Mouse (Mus musculus): Measurements from ENCODE around the gene Spon1. TPM values are rescaled to one million over a fixed set of nuclear protein-coding genes. Genes with fewer than 3 reads are reported as not detected.

Spon1 gene
- total and polyA plus RNA-seq, 3 experiments = not detected

DNA sequence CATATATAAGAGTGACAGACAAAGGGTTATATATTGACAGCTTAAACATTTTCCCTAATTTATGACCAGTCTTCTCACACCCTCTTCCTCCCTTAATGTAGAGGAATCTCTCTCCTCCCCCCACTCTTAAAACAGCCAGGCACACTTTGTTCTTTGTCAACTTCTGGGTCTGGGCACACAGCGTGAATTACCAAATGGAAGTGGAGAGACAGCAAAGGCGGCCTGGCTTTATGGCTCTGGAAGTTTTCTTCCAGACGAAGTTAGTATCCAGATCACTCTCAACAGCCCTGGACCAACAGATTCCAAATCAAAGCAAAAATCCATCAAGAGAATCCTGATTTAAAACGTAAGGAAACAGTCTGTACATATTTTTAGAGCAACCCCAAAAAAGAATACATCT lies 198.0 kb downstream of the Spon1 start:
- Histone ChIP-seq H3K36me3 (ENCODE audit: control insufficient read depth in 1 of 2, insufficient read depth in 2 of 2, low read length in 2 of 2) (no peaks in the 10 kb centered on the region), H3K4me1 (ENCODE audit: control insufficient read depth in 1 of 2, insufficient read depth in 2 of 2, low read length in 2 of 2) (no peaks in the 10 kb centered on the region), H3K27me3 (ENCODE audit: control insufficient read depth in 1 of 2, insufficient read depth in 2 of 2, low read length in 2 of 2) (no peaks in the 10 kb centered on the region), H3K27ac (ENCODE audit: control insufficient read depth, low read depth, low read length) (no peak overlapping the region), H3K4me3 (ENCODE audit: control insufficient read depth in 1 of 2, insufficient read depth in 1 of 2, low read depth in 2 of 2, low read length in 2 of 2) (no peak overlapping the region), H3K9ac (ENCODE audit: control insufficient read depth, low read depth, low read length, poor library complexity, severe bottlenecking) (no peak overlapping the region), H3K79me2 (ENCODE audit: control insufficient read depth, insufficient read depth, low read length, poor library complexity) (no peaks in the 10 kb centered on the region), H3K9me3 (replicated peaks; ENCODE audit: insufficient read depth, low read length) (no peaks in the 10 kb centered on the region)
- DNase-seq (ENCODE audit: low read depth, low spot score) = no peak
- TF ChIP-seq MEF2A (IDR thresholded peaks at IDR 0.05; ENCODE audit: extremely low read depth, insufficient replicate concordance, low read depth, low read length, poor library complexity, severe bottlenecking) = no peak
- TF ChIP-seq E2F4 (IDR thresholded peaks at IDR 0.05; ENCODE audit: borderline replicate concordance, low read depth, low read length) = no peak
- TF ChIP-seq USF1 (IDR thresholded peaks at IDR 0.05; ENCODE audit: low read depth, low read length) = no peak
- no peak for TF ChIP-seq MAZ (IDR thresholded peaks at IDR 0.05; ENCODE audit: low read depth, low read length)
- TF ChIP-seq TBP (IDR thresholded peaks at IDR 0.05; ENCODE audit: low read depth, low read length) = no peak
- TF ChIP-seq MYC (IDR thresholded peaks at IDR 0.05; ENCODE audit: low read depth, low read length) = no peak
- no peak for TF ChIP-seq RAD21 (IDR thresholded peaks at IDR 0.05; ENCODE audit: low read depth, low read length)
- no peak for TF ChIP-seq CHD2 (IDR thresholded peaks at IDR 0.05; ENCODE audit: low read length)
- TF ChIP-seq ELF1 (IDR thresholded peaks at IDR 0.05; ENCODE audit: low read depth, low read length) = no peak
- no peak for TF ChIP-seq SIN3A (IDR thresholded peaks at IDR 0.05; ENCODE audit: low read length)
- TF ChIP-seq GABPA (IDR thresholded peaks at IDR 0.05; ENCODE audit: low read depth, low read length) = no peak
- no peak for TF ChIP-seq POLR2A (IDR thresholded peaks at IDR 0.05; ENCODE audit: control insufficient read depth in 1 of 2, insufficient read depth in 1 of 2, low read depth in 1 of 2, low read length in 2 of 2, poor library complexity in 1 of 2)

DNA sequence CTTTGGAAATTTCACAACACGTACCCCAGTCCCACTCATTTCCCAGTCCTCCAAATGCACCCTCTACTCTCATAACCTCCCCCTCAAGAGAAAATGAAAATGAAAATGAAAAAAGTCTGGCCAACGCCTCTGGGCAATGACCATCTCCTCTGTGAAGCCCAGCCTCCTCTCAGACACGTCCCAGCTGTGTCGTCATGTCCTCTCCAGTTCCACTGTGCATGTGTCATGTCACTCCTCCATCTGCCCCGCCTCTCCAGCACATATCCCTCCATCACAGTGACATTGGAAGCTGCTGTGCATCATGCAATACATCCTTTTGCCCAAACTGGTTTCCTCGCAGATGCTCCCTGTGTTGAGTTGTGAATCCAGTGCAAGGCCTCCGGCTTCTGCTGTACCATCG lies 199.8 kb downstream of the Spon1 start:
- no peak overlapping the region for H3K9ac ChIP-seq (ENCODE audit: control insufficient read depth, low read depth, low read length, poor library complexity, severe bottlenecking)
- no peak overlapping the region for H3K27ac ChIP-seq (ENCODE audit: control insufficient read depth, low read depth, low read length)
- no peaks in the 10 kb centered on the region for H3K4me1 ChIP-seq (ENCODE audit: control insufficient read depth in 1 of 2, insufficient read depth in 2 of 2, low read length in 2 of 2)
- H3K79me2 ChIP-seq (ENCODE audit: control insufficient read depth, insufficient read depth, low read length, poor library complexity) = no peaks in the 10 kb centered on the region
- H3K36me3 ChIP-seq (ENCODE audit: control insufficient read depth in 1 of 2, insufficient read depth in 2 of 2, low read length in 2 of 2) = no peaks in the 10 kb centered on the region
- no peaks in the 10 kb centered on the region for H3K27me3 ChIP-seq (ENCODE audit: control insufficient read depth in 1 of 2, insufficient read depth in 2 of 2, low read length in 2 of 2)
- no peak overlapping the region for H3K4me3 ChIP-seq (ENCODE audit: control insufficient read depth in 1 of 2, insufficient read depth in 1 of 2, low read depth in 2 of 2, low read length in 2 of 2)
- H3K9me3 ChIP-seq (replicated peaks; ENCODE audit: insufficient read depth, low read length) = no peaks in the 10 kb centered on the region
- TF ChIP-seq ETS1 (IDR thresholded peaks at IDR 0.05; ENCODE audit: low read depth, low read length) = no peak
- TF ChIP-seq CHD2 (IDR thresholded peaks at IDR 0.05; ENCODE audit: low read length) = no peak
- no peak for TF ChIP-seq ZC3H11A (IDR thresholded peaks at IDR 0.05; ENCODE audit: low read depth, low read length)
- TF ChIP-seq UBTF (IDR thresholded peaks at IDR 0.05; ENCODE audit: borderline replicate concordance, insufficient read depth, low read depth, low read length) = no peak
- no peak for TF ChIP-seq TCF12 (IDR thresholded peaks at IDR 0.05; ENCODE audit: low read depth, low read length)
- TF ChIP-seq NELFE (IDR thresholded peaks at IDR 0.05; ENCODE audit: low read depth, low read length) = no peak
- no peak for TF ChIP-seq EP300 (IDR thresholded peaks at IDR 0.05; ENCODE audit: low read depth in 1 of 2, low read length in 2 of 2)
- no peak for TF ChIP-seq E2F4 (IDR thresholded peaks at IDR 0.05; ENCODE audit: borderline replicate concordance, low read depth, low read length)
- TF ChIP-seq CTCF (IDR thresholded peaks at IDR 0.05 in 2 of 3, conservative IDR thresholded peaks at IDR 0.05 in 1 of 3; ENCODE audit: control insufficient read depth in 1 of 3, insufficient read depth in 1 of 3, low read depth in 2 of 3, low read length in 3 of 3, poor library complexity in 1 of 3, severe bottlenecking in 1 of 3) = no peak
- no peak for TF ChIP-seq HCFC1 (IDR thresholded peaks at IDR 0.05; ENCODE audit: low read depth, low read length)
- DNase-seq (ENCODE audit: low read depth, low spot score) = no peak

Measured in MEL (cell line).